Mouse (Mus musculus): ENCODE data around the gene Gm17545.

DNA sequence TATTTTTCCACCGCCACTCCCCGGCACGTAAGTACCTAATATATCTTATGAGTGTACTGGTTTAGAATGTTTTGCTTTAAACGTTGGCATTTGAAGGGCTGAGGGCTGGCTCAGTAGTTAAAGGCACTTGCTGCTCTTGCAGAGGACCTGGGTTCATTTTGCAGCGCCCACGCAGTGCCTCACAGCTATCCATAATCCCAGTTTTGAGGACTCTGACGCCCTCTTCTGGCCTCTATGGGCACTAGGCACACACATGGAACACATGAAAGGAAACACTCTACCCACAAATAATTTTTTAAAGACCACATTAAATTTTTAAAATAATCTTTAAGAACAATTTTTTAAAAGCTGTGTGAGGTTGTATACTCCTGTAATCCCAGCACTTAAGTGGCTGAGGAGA lies 44.6 kb upstream of the Gm17545 start:
- TF ChIP-seq USF1 (IDR thresholded peaks at IDR 0.05; ENCODE audit: low read depth) (no peak), POLR2A (IDR thresholded peaks at IDR 0.05; ENCODE audit: insufficient read length, low read depth) (no peak), SRF (IDR thresholded peaks at IDR 0.05; ENCODE audit: control insufficient read depth, insufficient read length, low read depth) (no peak), MYOD1 (IDR thresholded peaks at IDR 0.05; ENCODE audit: control insufficient read depth in 1 of 3, insufficient read length in 2 of 3, low read depth in 2 of 3) (no peak), TCF3 (IDR thresholded peaks at IDR 0.05; ENCODE audit: insufficient read length, low read depth) (no peak)

All from myocyte (in vitro differentiated cells).